In genomic region chr9:23460721-23461120, GRCm38 (mm10) we compare ENCODE assay signal across 11 mouse cellular contexts.
DNase-seq lines count a peak whose midpoint lies in the region; ATAC-seq and TF ChIP-seq lines count a peak whose summit lies in the region.
"Had no signal": no experiment of that assay in that cellular context is flagged by ENCODE, and none has a peak within 500 bp of the region (broad histone marks: within the 10 kb centered on the region; RNA-seq: fewer than 3 reads in every experiment).

No protein-coding gene starts in this region.

- intact Hi-C loops in heart, postnatal 14 days (cut with DNase I): no loop called here

- no peaks in the 10 kb centered on the region for H3K9me3 ChIP-seq in heart, embryonic 16.5 days (replicated peaks; ENCODE audit: control insufficient read depth, low read length)
- no peaks in the 10 kb centered on the region for H3K9me3 ChIP-seq in midbrain, embryonic 12.5 days
- H3K9me3 ChIP-seq in midbrain, embryonic 11.5 days (ENCODE audit: control insufficient read depth, low read length): no peaks in the 10 kb centered on the region
- no peaks in the 10 kb centered on the region for H3K9me3 ChIP-seq in forebrain, postnatal 0 days (ENCODE audit: low read length)
- H3K9me3 ChIP-seq: heart, embryonic 13.5 days had no signal

- peak; percentile 65 for ATAC-seq in heart, embryonic 16.5 days (replicated peaks; ENCODE audit: extremely low read depth, insufficient read depth, low FRiP score)
- ATAC-seq in midbrain, embryonic 12.5 days (ENCODE audit: low FRiP score, low read depth): 0 out of 2 replicates have a peak, but pooled peaks have one; percentile 17
- no peak for ATAC-seq in midbrain, embryonic 11.5 days (ENCODE audit: low FRiP score)
- peak; percentile 33; the same call in 1 of the 2 replicates for ATAC-seq in forebrain, postnatal 0 days
- ATAC-seq: intestine, embryonic 16.5 days had no signal

- H3K4me1 ChIP-seq in heart, embryonic 16.5 days (ENCODE audit: control insufficient read depth, insufficient read depth, low read length): peaks cover 3% of the 10 kb centered on the region; the same call in 1 of the 2 replicates
- H3K4me1 ChIP-seq in midbrain, embryonic 12.5 days: peaks cover 4% of the 10 kb centered on the region; the same call in 1 of the 2 replicates
- H3K4me1 ChIP-seq in midbrain, embryonic 11.5 days (ENCODE audit: control insufficient read depth, insufficient read depth, low read length): no peaks in the 10 kb centered on the region
- no peaks in the 10 kb centered on the region for H3K4me1 ChIP-seq in forebrain, postnatal 0 days (ENCODE audit: insufficient read depth)

- H3K27me3 ChIP-seq in heart, embryonic 16.5 days (ENCODE audit: control insufficient read depth, insufficient read depth, low read length): no peaks in the 10 kb centered on the region
- H3K27me3 ChIP-seq in midbrain, embryonic 12.5 days: no peaks in the 10 kb centered on the region; the same call in 1 of the 2 replicates
- H3K27me3 ChIP-seq in midbrain, embryonic 11.5 days (ENCODE audit: control insufficient read depth, insufficient read depth, low read length): no peaks in the 10 kb centered on the region
- H3K27me3 ChIP-seq in forebrain, postnatal 0 days (ENCODE audit: insufficient read depth, low read length): no peaks in the 10 kb centered on the region
- H3K27me3 ChIP-seq: heart, embryonic 13.5 days had no signal

- H3K4me3 ChIP-seq in heart, embryonic 16.5 days (ENCODE audit: low read length): no peak overlapping the region
- no peak overlapping the region for H3K4me3 ChIP-seq in midbrain, embryonic 12.5 days
- no peak overlapping the region for H3K4me3 ChIP-seq in midbrain, embryonic 11.5 days (ENCODE audit: low read depth, low read length)
- H3K4me3 ChIP-seq in forebrain, postnatal 0 days (ENCODE audit: low read depth, low read length): no peak overlapping the region
- H3K4me3 ChIP-seq: heart, embryonic 13.5 days had no signal

- H3K9ac ChIP-seq in heart, embryonic 16.5 days (ENCODE audit: low read length): no peak overlapping the region
- H3K9ac ChIP-seq in midbrain, embryonic 12.5 days (replicated peaks): no peak overlapping the region
- no peak overlapping the region for H3K9ac ChIP-seq in midbrain, embryonic 11.5 days (ENCODE audit: low read length)
- H3K9ac ChIP-seq in forebrain, postnatal 0 days: no peak overlapping the region
- H3K9ac ChIP-seq: heart, embryonic 13.5 days had no signal

- H3K27ac ChIP-seq in heart, embryonic 16.5 days (ENCODE audit: low read length): no peak overlapping the region
- no peak overlapping the region for H3K27ac ChIP-seq in midbrain, embryonic 12.5 days (replicated peaks)
- no peak overlapping the region for H3K27ac ChIP-seq in midbrain, embryonic 11.5 days (ENCODE audit: low read depth, low read length)
- no peak overlapping the region for H3K27ac ChIP-seq in forebrain, postnatal 0 days (ENCODE audit: low read depth, low read length)
- H3K27ac ChIP-seq: heart, embryonic 13.5 days had no signal

- WGBS in heart, embryonic 16.5 days: 27% methylated on average over 4 of the region's 4 CpGs
- 77% methylated on average over 4 of the region's 4 CpGs for WGBS in midbrain, embryonic 12.5 days
- WGBS in midbrain, embryonic 11.5 days: 77% methylated on average over 4 of the region's 4 CpGs
- 32% methylated on average over 4 of the region's 4 CpGs for WGBS in forebrain, postnatal 0 days

- H3K4me2 ChIP-seq in heart, embryonic 16.5 days (ENCODE audit: low read depth, low read length): no peak overlapping the region
- no peak overlapping the region for H3K4me2 ChIP-seq in midbrain, embryonic 12.5 days (replicated peaks)
- H3K4me2 ChIP-seq in midbrain, embryonic 11.5 days: no peak overlapping the region
- no peak overlapping the region for H3K4me2 ChIP-seq in forebrain, postnatal 0 days (ENCODE audit: low read depth)
- H3K4me2 ChIP-seq: heart, embryonic 13.5 days had no signal

- no peak for TF ChIP-seq CTCF in forebrain, postnatal 0 days (IDR thresholded peaks at IDR 0.05; ENCODE audit: low read depth)

- H3K36me3 ChIP-seq in heart, embryonic 16.5 days (ENCODE audit: control insufficient read depth, insufficient read depth): no peaks in the 10 kb centered on the region
- no peaks in the 10 kb centered on the region for H3K36me3 ChIP-seq in midbrain, embryonic 12.5 days
- no peaks in the 10 kb centered on the region for H3K36me3 ChIP-seq in midbrain, embryonic 11.5 days (ENCODE audit: control insufficient read depth, insufficient read depth, low read length)
- no peaks in the 10 kb centered on the region for H3K36me3 ChIP-seq in forebrain, postnatal 0 days (ENCODE audit: insufficient read depth)
- H3K36me3 ChIP-seq: heart, embryonic 13.5 days had no signal

- DNase-seq in heart, postnatal 14 days: no peak
- DNase-seq in midbrain, embryonic 11.5 days (ENCODE audit: low spot score, missing footprints): no peak
- peak; percentile 62 for DNase-seq in MN1 (ENCODE audit: low spot score)
- DNase-seq in forebrain, postnatal 0 days: peak; percentile 46
- no peak for DNase-seq in embryo, embryonic 9.5 days (ENCODE audit: extremely low spot score)
- no peak for DNase-seq in thymus, postnatal 36 days
- DNase-seq: cerebellum, postnatal 14 days had no signal

Comparison
In these comparisons a context has a peak if more than half of its experiments do, and no peak if none do; other contexts are left out.
1. DNase-seq: peak in MN1 (single experiment) and forebrain, postnatal 0 days (single experiment); none in heart, postnatal 14 days (0 of 2), midbrain, embryonic 11.5 days (single experiment), embryo, embryonic 9.5 days (single experiment) and thymus, postnatal 36 days (0 of 2).